Mouse (Mus musculus) lung, embryonic 14.5 days (tissue): ENCODE data around the gene Vsir. TPM values are rescaled to one million over a fixed set of nuclear protein-coding genes. Genes with fewer than 3 reads are reported as not detected.

Experiments
- ATAC-seq: fragments of 200-750 bp; cut with Nextera tagmentation; 2 replicates; pipeline ENCODE4 v1.8.0; 2017; ENCODE audit warnings: mild to moderate bottlenecking, moderate TSS enrichment, moderate library complexity; ENCODE audit not compliant: insufficient read depth
- DNase-seq: peaks from one replicate; pipeline ENCODE4 v3.0.0-alpha.2; 2015
- H3K27ac ChIP-seq: fragments of 300-500 bp; sonication (generic); 2 replicates; pipeline ENCODE4 v1.5.1; 2014; ENCODE audit warnings: low read depth, mild to moderate bottlenecking, moderate library complexity
- H3K27me3 ChIP-seq: fragments of 300-500 bp; sonication (generic); 2 replicates; pipeline ENCODE4 v1.6.1; 2014; ENCODE audit warnings: low read length, control low read depth; ENCODE audit not compliant: insufficient read depth
- H3K36me3 ChIP-seq: fragments of 300-500 bp; sonication (generic); 2 replicates; pipeline ENCODE4 v1.6.1; 2014; ENCODE audit warnings: control low read depth; ENCODE audit not compliant: insufficient read depth
- H3K4me1 ChIP-seq: fragments of 300-500 bp; sonication (generic); 2 replicates; pipeline ENCODE4 v1.6.1; 2014; ENCODE audit warnings: antibody characterized with exemption, control low read depth; ENCODE audit not compliant: insufficient read depth
- H3K4me2 ChIP-seq: fragments of 300-500 bp; sonication (generic); 2 replicates; pipeline ENCODE4 v1.6.1; 2014; ENCODE audit warnings: mild to moderate bottlenecking
- H3K4me3 ChIP-seq: fragments of 300-500 bp; sonication (generic); 2 replicates; pipeline ENCODE4 v1.5.1; 2014; ENCODE audit warnings: low read depth, low read length
- H3K9ac ChIP-seq: fragments of 300-500 bp; sonication (generic); 2 replicates; pipeline ENCODE4 v1.6.1; 2014
- H3K9me3 ChIP-seq: fragments of 300-500 bp; sonication (generic); 2 replicates; pipeline ENCODE4 v1.6.1; 2016; ENCODE audit warnings: low read depth, low read length, control low read depth
- CTCF ChIP-seq: IDR thresholded peaks from 2 replicates; pipeline ENCODE4 v1.5.1; 2016; ENCODE audit warnings: antibody characterized with exemption, low read depth
- WGBS: fragments of 180-500 bp; shearing (Covaris S2); extraction: QIAGEN DNeasy Blood & Tissue Kit; methylation state at CpG from one replicate; pipeline ENCODE4 v1.1.7; 2014; 5-methylcytosine and 5-hydroxymethylcytosine counted together
- polyA plus RNA-seq: library from polyadenylated mRNA; unstranded; fragments of >200 nt; fragmentation: Nextera tagmentation; extraction: Ambion mirVana; gene quantifications from 2 replicates; pipeline ENCODE4 v1.2.1, GENCODE M21; 2014

The Vsir gene
- polyA plus RNA-seq, 1 experiment from 2014 or later: 4.3 TPM

- no peaks in the 10 kb centered on the region for H3K27me3 ChIP-seq
- no peak overlapping the region for H3K4me3 ChIP-seq
- peaks cover 7% of the 10 kb centered on the region; the same call in 1 of the 2 replicates for H3K4me1 ChIP-seq
- TF ChIP-seq CTCF: no peak
- ATAC-seq: no peak
- H3K27ac ChIP-seq: no peak overlapping the region
- no peak overlapping the region for H3K4me2 ChIP-seq
- H3K9me3 ChIP-seq: no peaks in the 10 kb centered on the region
- H3K36me3 ChIP-seq: no peaks in the 10 kb centered on the region
- no peak overlapping the region for H3K9ac ChIP-seq
- no peak for DNase-seq
- 67% methylated on average over 5 of the region's 5 CpGs for WGBS
Measured at GRCm38 (mm10) chr10:60395605-60396004, 49.0 kb downstream of the Vsir start.

DNA sequence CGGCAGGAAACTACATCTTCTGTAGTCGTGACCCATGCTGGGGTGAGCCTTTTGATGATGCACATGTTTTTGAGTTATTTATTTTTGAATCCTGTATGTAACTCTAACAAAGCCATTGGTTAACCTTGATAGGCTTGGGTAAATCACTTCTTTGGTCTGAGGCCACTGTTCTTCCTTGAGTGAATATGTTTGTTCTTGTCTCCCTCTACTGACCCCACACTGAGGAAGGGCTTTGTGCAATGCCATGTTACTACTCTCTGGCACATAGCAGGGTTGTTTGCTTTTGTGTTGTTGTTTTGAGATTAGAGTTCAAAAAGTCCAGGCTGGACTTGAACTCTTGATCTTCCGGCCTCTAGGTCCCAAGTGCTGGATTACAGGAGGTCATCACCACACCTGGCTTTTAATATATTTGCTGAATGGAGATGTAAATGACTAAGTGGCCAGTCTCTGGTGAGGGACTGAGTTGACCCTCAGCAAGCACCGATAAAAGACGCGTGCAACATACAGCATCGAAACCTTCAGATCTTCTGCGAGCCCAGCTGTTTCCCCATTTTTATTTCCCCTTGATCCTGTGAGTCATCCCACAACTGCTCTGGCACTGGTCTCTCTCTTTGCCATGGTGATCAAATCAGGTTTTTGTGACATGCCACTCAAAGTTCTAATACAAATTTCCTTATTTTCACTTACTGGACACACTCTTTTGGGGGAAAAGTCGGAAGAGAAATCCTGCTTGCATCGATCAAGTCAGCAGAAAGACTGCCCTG, 51.6 kb downstream of the Vsir start:
- TF ChIP-seq CTCF: no peak
- ATAC-seq: no peak
- Histone ChIP-seq H3K4me2 (no peak overlapping the region), H3K27me3 (no peaks in the 10 kb centered on the region), H3K9ac (no peak overlapping the region), H3K4me3 (no peak overlapping the region), H3K9me3 (no peaks in the 10 kb centered on the region), H3K4me1 (peaks cover 7% of the 10 kb centered on the region; the same call in 1 of the 2 replicates), H3K36me3 (no peaks in the 10 kb centered on the region), H3K27ac (no peak overlapping the region)
- DNase-seq: no peak
- 84% methylated on average over 10 of the region's 10 CpGs for WGBS

GRCm38 (mm10) chr10:60399449-60399848, 52.8 kb downstream of the Vsir start, which contains the start of gene Gm17455:
Gene Gm17455, plus strand, starts transcription at chr10:60399726.
- Histone ChIP-seq H3K9ac (no peak within 1 kb of the TSS), H3K4me1 (peaks cover 7% of the 10 kb centered on the region; the same call in 1 of the 2 replicates), H3K4me2 (no peak within 1 kb of the TSS), H3K4me3 (no peak within 1 kb of the TSS), H3K27me3 (no peaks in the 10 kb centered on the region), H3K36me3 (no peaks in the 10 kb centered on the region), H3K27ac (no peak within 1 kb of the TSS; the same call in 1 of the 2 replicates), H3K9me3 (no peaks in the 10 kb centered on the region)
- WGBS: 49% methylated on average over 7 of the region's 7 CpGs
- DNase-seq (no peak), ATAC-seq (no peak)
- no peak for TF ChIP-seq CTCF

- no peak for ATAC-seq
- no peak overlapping the region for H3K4me2 ChIP-seq
- H3K9ac ChIP-seq: no peak overlapping the region
- no peak overlapping the region for H3K27ac ChIP-seq
- no peaks in the 10 kb centered on the region for H3K9me3 ChIP-seq
- H3K36me3 ChIP-seq: no peaks in the 10 kb centered on the region
- no peak for DNase-seq
- no peak overlapping the region for H3K4me3 ChIP-seq
- 70% methylated on average over 11 of the region's 11 CpGs for WGBS
- no peaks in the 10 kb centered on the region for H3K4me1 ChIP-seq
- H3K27me3 ChIP-seq: no peaks in the 10 kb centered on the region
- no peak for TF ChIP-seq CTCF
Measured at GRCm38 (mm10) chr10:60400507-60401295, 54.0 kb downstream of the Vsir start.

DNA sequence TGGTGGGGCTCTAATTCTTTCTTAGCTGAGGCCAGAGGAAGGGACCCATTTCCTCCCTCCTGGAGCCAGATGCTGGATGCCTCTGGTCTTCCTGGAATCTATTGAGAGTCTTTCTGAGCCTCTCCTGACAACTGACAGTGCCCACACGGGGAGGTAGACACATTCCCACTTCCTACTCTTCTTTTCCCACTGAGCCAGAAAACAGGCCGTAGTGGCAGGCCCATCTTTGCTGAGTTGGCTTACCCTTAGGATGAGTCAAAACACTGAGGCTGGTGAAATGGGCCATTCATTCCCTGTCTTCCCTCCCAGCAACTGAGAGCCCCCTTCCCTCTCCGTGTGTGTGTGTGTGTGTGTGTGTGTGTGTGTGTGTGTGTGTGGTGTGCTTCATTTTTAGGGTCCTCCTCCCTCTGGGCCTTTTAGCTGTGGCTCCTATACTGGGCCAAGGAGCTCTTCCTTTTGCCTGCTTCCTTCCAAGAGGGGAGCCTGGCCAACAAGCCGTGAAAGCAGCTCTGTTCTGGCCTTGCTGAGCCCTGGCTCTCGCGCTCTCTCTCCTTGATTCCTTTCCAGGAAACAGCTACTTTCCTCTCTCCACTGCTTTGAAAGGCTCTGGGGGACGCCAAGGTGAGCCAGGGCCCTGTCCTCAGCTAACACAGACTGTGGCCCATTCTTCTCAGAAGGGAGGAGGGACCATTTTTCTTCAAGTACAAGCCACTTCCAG, 59.0 kb downstream of the Vsir start:
- Histone ChIP-seq H3K4me3 (no peak overlapping the region), H3K36me3 (no peaks in the 10 kb centered on the region), H3K4me2 (no peak overlapping the region), H3K27ac (no peak overlapping the region), H3K4me1 (no peaks in the 10 kb centered on the region), H3K9ac (no peak overlapping the region), H3K27me3 (no peaks in the 10 kb centered on the region), H3K9me3 (no peaks in the 10 kb centered on the region)
- no peak for TF ChIP-seq CTCF
- ATAC-seq (no peak), DNase-seq (peak; percentile 23)
- 39% methylated on average over 7 of the region's 7 CpGs for WGBS

- Histone ChIP-seq H3K27ac (no peak overlapping the region), H3K36me3 (no peaks in the 10 kb centered on the region), H3K4me2 (no peak overlapping the region), H3K9ac (no peak overlapping the region), H3K4me3 (no peak overlapping the region), H3K27me3 (no peaks in the 10 kb centered on the region), H3K4me1 (no peaks in the 10 kb centered on the region), H3K9me3 (no peaks in the 10 kb centered on the region)
- DNase-seq (peak; percentile 84), ATAC-seq (peak; percentile 18; the same call in 1 of the 2 replicates)
- peak; percentile 99 for TF ChIP-seq CTCF
- 2% methylated on average over 5 of the region's 5 CpGs for WGBS
Measured at GRCm38 (mm10) chr10:60407831-60408230, 61.2 kb downstream of the Vsir start.
